Mouse (Mus musculus): ENCODE measurements around the gene Scrn3. TPM values are rescaled to one million over a fixed set of nuclear protein-coding genes. Genes with fewer than 3 reads are reported as not detected.

Gene Scrn3
- polyA plus RNA-seq, 1 experiment from 2014 or later: 8.4 TPM

GRCm38 (mm10) chr2:73385641-73386355 is 73.4 kb downstream of the Scrn3 start:
- peak overlapping the region; percentile 95 for H3K4me2 ChIP-seq (ENCODE audit: low read length)
- H3K27me3 ChIP-seq (replicated peaks; ENCODE audit: control insufficient read depth, insufficient read depth, low read length): 0 out of 2 replicates have a peak, but pooled peaks cover under 1% of the 10 kb centered on the region
- H3K36me3 ChIP-seq (ENCODE audit: control insufficient read depth, insufficient read depth, low read length): no peaks in the 10 kb centered on the region
- H3K27ac ChIP-seq (ENCODE audit: low read depth, low read length): peak overlapping the region; percentile 79
- H3K4me1 ChIP-seq (ENCODE audit: control insufficient read depth, insufficient read depth, low read depth, low read length): peaks cover 6% of the 10 kb centered on the region; the same call in 1 of the 2 replicates
- no peaks in the 10 kb centered on the region for H3K9me3 ChIP-seq (ENCODE audit: control insufficient read depth, low read length)
- peak overlapping the region; percentile 84 for H3K4me3 ChIP-seq (ENCODE audit: low read length)
- 1% methylated on average over 26 of the region's 29 CpGs for WGBS
- ATAC-seq: no peak
- H3K9ac ChIP-seq (ENCODE audit: low read depth, low read length): peak overlapping the region; percentile 81

GRCm38 (mm10) chr2:73386356-73387046 is 74.1 kb downstream of the Scrn3 start, which contains the start of gene Gpr155:
TSS of gene Gpr155 (minus strand) at chr2:73386572.
- Histone ChIP-seq H3K9me3 (ENCODE audit: control insufficient read depth, low read length) (no peaks in the 10 kb centered on the region), H3K4me2 (ENCODE audit: low read length) (peak within 1 kb of the TSS; percentile 95), H3K27me3 (replicated peaks; ENCODE audit: control insufficient read depth, insufficient read depth, low read length) (no peaks in the 10 kb centered on the region), H3K36me3 (ENCODE audit: control insufficient read depth, insufficient read depth, low read length) (no peaks in the 10 kb centered on the region), H3K27ac (ENCODE audit: low read depth, low read length) (peak within 1 kb of the TSS; percentile 79), H3K4me3 (ENCODE audit: low read length) (peak within 1 kb of the TSS; percentile 84), H3K9ac (ENCODE audit: low read depth, low read length) (peak within 1 kb of the TSS; percentile 81), H3K4me1 (ENCODE audit: control insufficient read depth, insufficient read depth, low read depth, low read length) (peaks cover 6% of the 10 kb centered on the region; the same call in 1 of the 2 replicates)
- WGBS: 1% methylated on average over 35 of the region's 44 CpGs
- ATAC-seq: peak; percentile 99

Other genes starting within 250 kb of the Scrn3 start
- 97.0 and 110 TPM in 2 replicates for gene Ola1, start 93.7 kb upstream of the Scrn3 start, polyA plus RNA-seq (2015; fragmentation: Nextera tagmentation; extraction: Ambion mirVana)
- gene Sp9, start 40.7 kb upstream of the Scrn3 start, polyA plus RNA-seq (2015; fragmentation: Nextera tagmentation; extraction: Ambion mirVana): 0.35 and 0.96 TPM in 2 replicates
- 20.9 and 23.8 TPM in 2 replicates for gene Cir1, start 100 bp downstream of the Scrn3 start, polyA plus RNA-seq (2015; fragmentation: Nextera tagmentation; extraction: Ambion mirVana)
- 12.8 and 14.6 TPM in 2 replicates for gene Gpr155, start 74.0 kb downstream of the Scrn3 start, polyA plus RNA-seq (2015; fragmentation: Nextera tagmentation; extraction: Ambion mirVana)
- 2.4 and 3.5 TPM in 2 replicates for gene Wipf1, start 217.1 kb downstream of the Scrn3 start, polyA plus RNA-seq (2015; fragmentation: Nextera tagmentation; extraction: Ambion mirVana)